Mouse (Mus musculus) kidney, postnatal 4 days (tissue): ENCODE measurements around the gene Gpr35.

ENCODE experiments used
- DNase-seq, 2 experiments: peaks; one replicate each; pipeline ENCODE4 v3.0.0; 2021; ENCODE audit warnings: mixed read lengths in 2 of 2

Gpr35 gene

DNA sequence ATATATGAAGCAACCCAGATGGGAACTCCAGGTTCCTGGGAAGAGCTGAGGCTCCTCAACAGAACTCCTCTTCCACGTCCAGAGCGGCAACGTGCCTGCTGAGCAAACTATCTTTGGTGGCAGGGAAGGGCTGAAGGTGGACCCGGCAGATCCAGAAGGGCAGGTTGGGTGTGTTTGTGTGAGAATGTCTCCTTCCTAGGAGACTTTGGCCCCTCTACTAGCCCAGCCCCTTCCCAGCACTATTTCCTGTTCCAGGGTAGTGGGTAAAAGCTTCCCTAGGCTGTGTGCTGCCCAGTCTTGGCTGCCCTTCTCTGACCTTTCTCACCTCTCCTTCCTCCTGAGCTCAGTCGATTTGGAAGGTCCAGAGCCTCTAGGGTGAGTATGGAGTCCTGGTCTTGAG is at the start of gene Gpr35:
Gene Gpr35, plus strand, starts transcription at position 259 of the 400 bp plus-strand sequence.
- DNase-seq = no peak

GRCm38 (mm10) chr1:92902786-92903185 is 47.9 kb upstream of the Gpr35 start, which contains the start of gene Ankmy1:
Ankmy1 (minus strand) TSS chr1:92902906.
- DNase-seq = peak; percentile 84 to 88

DNA sequence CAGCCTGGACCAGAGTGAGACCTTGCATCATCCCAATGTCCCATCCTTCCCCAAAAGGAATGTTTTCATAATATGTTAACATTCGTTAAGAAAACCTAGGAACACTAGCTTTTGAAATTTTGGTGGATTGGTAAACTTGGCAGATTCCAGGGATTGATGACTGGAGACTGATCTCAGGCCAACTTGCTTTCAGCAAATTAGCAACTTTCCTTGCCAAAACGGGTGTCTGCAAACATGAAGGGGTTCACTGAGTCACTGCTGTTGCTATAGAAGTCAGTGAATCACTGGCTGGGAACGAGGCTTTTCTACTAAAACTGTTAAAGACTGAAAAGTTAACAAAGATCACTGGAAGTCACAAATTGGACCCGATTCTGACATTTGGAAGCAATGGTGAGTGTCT is 47.0 kb upstream of the Gpr35 start:
- no peak for DNase-seq

GRCm38 (mm10) chr1:92905703-92906310 is 44.9 kb upstream of the Gpr35 start:
- DNase-seq = no peak

GRCm38 (mm10) chr1:92906779-92907631 is 43.7 kb upstream of the Gpr35 start, which contains the start of gene Dusp28:
Dusp28 (plus strand) TSS chr1:92906981.
- DNase-seq = peak; percentile 88 to 93

- DNase-seq = no peak
Observed at GRCm38 (mm10) chr1:92907632-92908360, 42.9 kb upstream of the Gpr35 start.

DNA sequence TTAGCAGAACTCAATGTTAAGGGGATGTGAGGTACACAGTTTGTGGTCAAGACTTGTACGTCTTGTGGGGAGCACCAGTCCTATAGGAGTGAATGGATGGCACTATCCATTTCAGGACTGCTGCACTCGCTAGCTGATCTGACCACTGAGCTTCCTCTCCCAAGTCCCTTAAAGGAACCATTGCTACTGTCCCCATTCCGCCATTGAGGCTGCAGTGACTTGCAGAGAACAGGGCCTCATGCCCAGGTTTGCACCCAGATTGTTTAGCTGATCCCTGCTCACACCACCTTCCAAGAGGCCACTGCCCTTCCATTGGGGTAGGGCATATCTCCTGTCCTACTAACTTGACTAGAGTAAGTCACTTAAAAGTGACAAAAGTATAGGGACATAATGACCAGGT is 42.0 kb upstream of the Gpr35 start:
- DNase-seq = no peak

GRCm38 (mm10) chr1:92909068-92909467 is 41.6 kb upstream of the Gpr35 start:
- DNase-seq = no peak

GRCm38 (mm10) chr1:92910239-92910885 is 40.3 kb upstream of the Gpr35 start, which contains the start of gene Rnpepl1:
Rnpepl1 (plus strand) TSS chr1:92910783.
- DNase-seq = peak; percentile 81 to 88

GRCm38 (mm10) chr1:92910925-92911720 is 39.5 kb upstream of the Gpr35 start:
- peak; percentile 70 to 82 for DNase-seq

- DNase-seq = no peak
Observed at GRCm38 (mm10) chr1:92911721-92912138, 38.9 kb upstream of the Gpr35 start.

- DNase-seq = peak in 1 of 2 experiments; percentile 28
Observed at GRCm38 (mm10) chr1:92912286-92912685, 38.4 kb upstream of the Gpr35 start.

DNA sequence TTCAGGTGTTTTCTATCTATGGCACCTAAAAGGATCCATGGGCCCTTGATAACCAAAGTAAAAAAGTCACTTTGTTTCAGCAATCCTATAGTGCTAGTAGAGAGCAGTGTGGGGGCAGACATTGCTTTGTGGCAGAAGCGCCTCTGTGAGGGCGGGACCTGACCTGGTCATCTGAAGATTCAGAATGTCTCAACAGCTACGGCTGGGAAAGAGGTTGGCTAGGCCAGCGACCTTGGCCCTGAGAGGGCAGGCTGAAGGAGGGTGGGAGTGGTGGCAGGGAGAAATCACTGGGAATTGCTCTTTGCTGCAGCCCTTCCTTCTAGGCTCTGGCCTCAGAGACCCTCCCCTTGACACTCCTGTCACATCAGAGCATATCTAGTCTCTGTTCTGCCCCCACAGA is 36.4 kb upstream of the Gpr35 start:
- no peak for DNase-seq

GRCm38 (mm10) chr1:92914993-92915392 is 35.7 kb upstream of the Gpr35 start:
- DNase-seq = no peak

DNA sequence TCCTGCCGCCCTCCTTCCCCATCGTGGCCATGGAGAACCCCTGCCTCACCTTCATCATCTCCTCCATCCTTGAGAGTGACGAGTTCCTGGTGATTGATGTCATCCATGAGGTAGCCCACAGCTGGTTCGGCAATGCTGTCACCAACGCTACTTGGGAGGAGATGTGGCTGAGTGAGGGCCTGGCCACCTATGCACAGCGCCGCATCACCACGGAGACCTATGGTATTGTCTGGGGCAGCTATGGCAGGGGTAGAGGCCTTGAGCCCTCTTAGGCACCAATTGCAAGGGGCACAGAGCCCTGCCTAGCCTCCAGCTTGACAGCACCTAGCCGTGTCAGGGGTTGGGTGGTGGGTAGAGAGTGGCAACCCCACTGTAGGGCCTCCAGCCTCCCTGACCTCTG is 33.9 kb upstream of the Gpr35 start:
- no peak for DNase-seq

DNA sequence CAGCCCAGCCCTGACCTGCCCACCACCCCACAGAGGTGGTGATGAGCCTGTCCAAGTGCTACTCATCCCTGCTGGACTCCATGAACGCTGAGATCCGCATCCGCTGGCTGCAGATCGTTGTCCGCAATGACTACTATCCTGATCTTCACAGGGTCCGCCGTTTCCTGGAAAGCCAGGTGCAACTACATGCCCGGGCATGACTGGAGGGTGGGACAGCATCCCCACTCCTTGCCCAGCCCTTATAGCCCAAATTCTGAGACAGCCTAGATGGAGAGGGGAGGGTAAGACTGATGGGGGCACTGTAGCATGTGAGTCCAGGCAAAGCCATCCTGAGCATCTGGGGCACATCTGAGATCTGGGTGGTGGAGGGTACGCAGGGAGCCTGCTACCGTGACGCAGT is 31.5 kb upstream of the Gpr35 start:
- no peak for DNase-seq

GRCm38 (mm10) chr1:92919775-92920174 is 30.9 kb upstream of the Gpr35 start:
- no peak for DNase-seq

DNA sequence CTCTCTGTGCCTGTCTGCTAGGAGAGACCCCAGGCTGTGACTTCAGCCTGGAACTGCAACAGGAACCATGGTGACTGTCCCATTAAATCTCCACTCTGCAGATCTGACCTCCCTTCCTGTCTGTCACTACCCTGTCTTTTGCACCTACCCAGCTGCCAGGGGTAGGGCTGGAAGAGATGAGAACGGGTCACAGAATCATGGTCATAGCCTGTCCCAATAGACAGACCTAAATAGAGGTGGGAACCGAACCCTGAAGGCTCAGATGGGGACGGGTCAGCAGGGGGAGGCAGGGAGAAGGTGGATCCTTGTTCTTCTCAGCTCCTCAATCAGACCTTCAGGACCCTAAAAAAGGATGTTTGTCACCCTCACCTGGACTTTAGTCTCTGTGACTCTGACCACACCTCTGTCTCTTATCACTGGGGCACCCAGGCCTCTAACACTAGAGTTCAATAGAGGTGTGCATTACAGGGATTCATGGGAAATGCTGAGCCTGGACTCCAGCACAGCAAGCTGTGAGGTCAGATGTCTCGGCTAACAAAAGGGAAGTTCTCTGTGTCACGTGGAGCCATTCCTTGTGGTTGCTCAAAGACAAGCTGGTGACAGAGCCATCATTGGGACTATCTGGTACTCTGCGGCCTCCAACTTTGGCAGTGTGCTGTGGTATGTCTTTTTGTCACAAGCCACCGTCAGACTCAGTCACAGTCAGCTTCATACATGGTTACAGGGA is 30.0 kb upstream of the Gpr35 start:
- DNase-seq = no peak

GRCm38 (mm10) chr1:92921496-92921895 is 29.2 kb upstream of the Gpr35 start:
- no peak for DNase-seq

- no peak for DNase-seq
Observed at GRCm38 (mm10) chr1:92930171-92930706, 20.4 kb upstream of the Gpr35 start.

DNA sequence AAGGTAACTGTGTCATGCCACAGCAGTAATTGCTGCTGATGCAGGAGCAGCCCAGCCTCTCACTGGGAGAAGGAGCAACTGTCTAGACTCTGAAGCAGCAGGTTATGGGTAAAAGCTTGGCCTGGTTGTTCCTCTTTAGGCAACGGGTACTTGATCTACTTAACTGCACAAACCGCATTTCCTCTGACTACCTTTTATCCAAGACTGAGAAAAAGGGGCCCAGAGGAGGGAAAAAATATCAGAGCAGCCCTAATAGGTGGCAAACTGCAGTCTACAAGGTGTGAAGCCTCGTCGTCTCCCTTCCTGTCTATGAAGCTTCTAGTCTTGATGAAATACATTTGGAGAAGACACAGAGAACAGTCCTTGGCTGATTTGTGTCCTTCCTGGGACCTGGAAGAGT is 17.1 kb upstream of the Gpr35 start:
- DNase-seq = no peak
